Mouse (Mus musculus) liver, embryonic 14.5 days (tissue): ENCODE data around the gene Ccs. TPM values are rescaled to one million over a fixed set of nuclear protein-coding genes. Genes with fewer than 3 reads are reported as not detected.
A peak's percentile ranks its signal among the peaks of the same experiment; 100 is the strongest.
"Not testable (repeated sequence)": the region's sequence is repeated elsewhere in the genome, so short reads cannot be mapped to it uniquely, and the experiment has no call there.

Experiments used
- ATAC-seq: fragments of 200-750 bp; cut with Nextera tagmentation; 2 replicates; pipeline ENCODE4 v1.8.0; 2017; ENCODE audit warnings: moderate number of reproducible peaks, mild to moderate bottlenecking, moderate library complexity; ENCODE audit not compliant: insufficient read depth
- DNase-seq, 3 experiments: peaks; one replicate each; pipeline ENCODE4 v3.0.0-alpha.2; 2012 to 2013; ENCODE audit warnings: low read depth in 3 of 3, low spot score in 3 of 3
- H3K27ac ChIP-seq: fragments of 300-500 bp; sonication (generic); 2 replicates; pipeline ENCODE4 v1.5.1; 2014; ENCODE audit warnings: moderate library complexity, mild to moderate bottlenecking, control low read depth, inconsistent platforms
- H3K27me3 ChIP-seq: fragments of 300-500 bp; sonication (generic); 2 replicates; pipeline ENCODE4 v1.6.1; 2014; ENCODE audit warnings: mild to moderate bottlenecking, low read length, moderate library complexity; ENCODE audit not compliant: control insufficient read depth, insufficient read depth
- H3K36me3 ChIP-seq: fragments of 300-500 bp; sonication (generic); replicated peaks from 2 replicates; pipeline ENCODE4 v1.6.1; 2014; ENCODE audit warnings: low read depth; ENCODE audit not compliant: control insufficient read depth, insufficient read depth
- H3K4me1 ChIP-seq, 2 experiments: fragments of 200-500 bp in 1 of 2; fragments of 300-500 bp in 1 of 2; sonication (generic) in 1 of 2; replicated peaks; 2 replicates each; pipeline ENCODE4 v1.6.1; 2012 to 2014; ENCODE audit warnings: antibody characterized with exemption in 1 of 2, inconsistent platforms in 1 of 2, low read length in 1 of 2; ENCODE audit not compliant: control insufficient read depth in 2 of 2, insufficient read depth in 2 of 2
- H3K4me2 ChIP-seq: fragments of 300-500 bp; sonication (generic); 2 replicates; pipeline ENCODE4 v1.6.1; 2014; ENCODE audit warnings: low read depth, mild to moderate bottlenecking, control low read depth, moderate library complexity
- H3K4me3 ChIP-seq, 2 experiments: fragments of 200-500 bp in 1 of 2; fragments of 300-500 bp in 1 of 2; sonication (generic) in 1 of 2; 2 replicates each; pipeline ENCODE4 v1.5.1; 2012 to 2014; ENCODE audit warnings: low read depth in 2 of 2, low read length in 2 of 2, mild to moderate bottlenecking in 2 of 2, control low read depth in 1 of 2, inconsistent platforms in 1 of 2, moderate library complexity in 1 of 2; ENCODE audit not compliant: insufficient read depth in 1 of 2
- H3K9ac ChIP-seq: fragments of 300-500 bp; sonication (generic); replicated peaks from 2 replicates; pipeline ENCODE4 v1.6.1; 2014; ENCODE audit warnings: mild to moderate bottlenecking, control low read depth, moderate library complexity
- H3K9me3 ChIP-seq: fragments of 300-500 bp; sonication (generic); 2 replicates; pipeline ENCODE4 v1.6.1; 2016; ENCODE audit warnings: low read length, mixed read lengths; ENCODE audit not compliant: control insufficient read depth
- CTCF ChIP-seq: IDR thresholded peaks from 2 replicates; pipeline ENCODE4 v1.5.1; 2016; ENCODE audit warnings: antibody characterized with exemption, low read depth, control low read depth
- EP300 ChIP-seq: IDR thresholded peaks from 2 replicates; pipeline ENCODE4 v1.6.1; 2016; ENCODE audit warnings: antibody characterized with exemption, low read depth
- WGBS: fragments of 180-500 bp; shearing (Covaris S2); extraction: QIAGEN DNeasy Blood & Tissue Kit; methylation state at CpG from one replicate; pipeline ENCODE4 v1.1.7; 2014; ENCODE audit not compliant: insufficient replicate concordance; 5-methylcytosine and 5-hydroxymethylcytosine counted together
- polyA plus RNA-seq, 2 experiments: library from polyadenylated mRNA; depleted of rRNA in 1 of 2; stranded (reverse) in 1 of 2; unstranded in 1 of 2; fragments of >200 nt; fragmentation: Nextera tagmentation in 1 of 2; extraction: Ambion mirVana in 1 of 2; gene quantifications; 2 replicates each; pipeline versions ENCODE4 v1.2.1 to v1.2.3; 2012 to 2014

Ccs gene
- polyA plus RNA-seq, 2 experiments: 35.4 to 38.1 TPM

DNA sequence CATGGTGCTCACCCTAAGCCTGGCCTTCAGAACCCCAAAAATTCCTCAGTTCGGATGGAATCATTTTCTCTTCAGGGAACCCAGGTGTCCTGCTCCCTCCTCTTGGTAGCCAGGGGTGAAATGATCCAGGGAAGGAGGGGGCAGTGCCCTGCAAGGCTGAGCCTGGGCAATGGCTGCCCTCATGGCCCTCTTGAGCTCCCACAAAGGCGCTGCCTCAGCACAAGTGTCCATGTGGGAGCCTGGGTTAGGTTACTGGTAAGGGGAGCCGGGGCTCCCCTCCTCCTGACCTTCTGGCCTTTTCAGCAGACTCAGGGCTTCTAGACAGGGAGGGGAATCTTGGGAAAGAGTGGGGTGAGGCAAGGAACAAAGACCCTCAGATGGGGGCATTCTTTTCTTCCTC lies 37.6 kb upstream of the Ccs start:
- no peak overlapping the region for H3K9ac ChIP-seq
- no peak overlapping the region for H3K27ac ChIP-seq
- TF ChIP-seq CTCF: no peak
- no peak for TF ChIP-seq EP300
- no peak overlapping the region for H3K4me3 ChIP-seq
- H3K4me2 ChIP-seq: no peak overlapping the region
- 70% methylated on average over 3 of the region's 3 CpGs for WGBS
- H3K36me3 ChIP-seq: no peaks in the 10 kb centered on the region; the same call in 1 of the 2 replicates
- ATAC-seq (no peak), DNase-seq (no peak)
- H3K27me3 ChIP-seq: no peaks in the 10 kb centered on the region
- H3K4me1 ChIP-seq: peaks cover 16 to 20% of the 10 kb centered on the region in 2 experiments
- no peaks in the 10 kb centered on the region for H3K9me3 ChIP-seq

DNA sequence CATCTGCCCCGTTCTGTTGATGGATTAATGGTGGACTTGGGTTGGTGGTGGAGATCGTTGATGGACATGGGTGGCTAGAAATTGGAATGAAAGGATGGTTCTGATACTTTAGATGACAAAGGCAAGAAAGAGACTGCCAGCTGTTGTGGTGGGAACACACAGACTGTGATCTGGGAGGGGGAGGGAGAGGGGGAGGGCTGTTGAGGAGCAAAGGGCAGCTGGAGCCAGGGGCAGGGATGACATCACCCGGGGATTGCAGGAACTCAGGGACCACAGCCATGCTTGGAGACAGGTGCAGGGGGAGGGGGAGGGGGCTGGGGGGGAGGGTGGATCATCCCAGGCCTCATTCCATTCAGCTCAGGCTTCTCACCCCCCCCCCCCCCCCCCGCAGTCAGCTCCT lies 37.1 kb upstream of the Ccs start:
- DNase-seq: no peak
- H3K4me3 ChIP-seq: no peak overlapping the region
- no peak overlapping the region for H3K4me2 ChIP-seq
- ATAC-seq: no peak
- H3K27me3 ChIP-seq: no peaks in the 10 kb centered on the region
- H3K4me1 ChIP-seq: peaks cover 16 to 20% of the 10 kb centered on the region in 2 experiments
- no peak overlapping the region for H3K9ac ChIP-seq
- TF ChIP-seq CTCF (no peak), EP300 (no peak)
- H3K27ac ChIP-seq: no peak overlapping the region
- 56% methylated on average over 4 of the region's 4 CpGs for WGBS
- H3K36me3 ChIP-seq: no peaks in the 10 kb centered on the region
- H3K9me3 ChIP-seq: no peaks in the 10 kb centered on the region

- 58% methylated on average over 1 of the region's 1 CpGs for WGBS
- H3K27me3 ChIP-seq: not testable (repeated sequence)
Observed at GRCm38 (mm10) chr19:4874613-4875012, 35.5 kb upstream of the Ccs start.

GRCm38 (mm10) chr19:4865147-4865546 lies 26.0 kb upstream of the Ccs start:
- DNase-seq: no peak
- no peaks in the 10 kb centered on the region for H3K36me3 ChIP-seq
- TF ChIP-seq CTCF: no peak
- H3K4me2 ChIP-seq: 0 out of 2 replicates have a peak overlapping the region, but pooled peaks have one; percentile 2
- H3K27me3 ChIP-seq: peaks cover 36% of the 10 kb centered on the region
- ATAC-seq: no peak
- no peak overlapping the region for H3K9ac ChIP-seq
- WGBS: 5% methylated on average over 17 of the region's 17 CpGs
- no peak overlapping the region for H3K4me3 ChIP-seq
- H3K9me3 ChIP-seq: no peaks in the 10 kb centered on the region
- no peak overlapping the region for H3K27ac ChIP-seq
- H3K4me1 ChIP-seq: peaks cover 4 to 7% of the 10 kb centered on the region in 2 experiments

More at GRCm38 (mm10) chr19:4874613-4875012, 35.5 kb upstream of the Ccs start:
- H3K4me3 ChIP-seq, H3K36me3 ChIP-seq, H3K27ac ChIP-seq, H3K9ac ChIP-seq, DNase-seq, H3K4me2 ChIP-seq, ATAC-seq, H3K9me3 ChIP-seq: not testable (repeated sequence)
- H3K4me1 ChIP-seq: peaks cover 14 to 16% of the 10 kb centered on the region in 2 experiments

- peaks cover 36% of the 10 kb centered on the region for H3K27me3 ChIP-seq
- no peaks in the 10 kb centered on the region for H3K9me3 ChIP-seq
- TF ChIP-seq EP300 (no peak), CTCF (no peak)
- H3K36me3 ChIP-seq: no peaks in the 10 kb centered on the region
- H3K27ac ChIP-seq: no peak overlapping the region
- DNase-seq (no peak), ATAC-seq (no peak)
- no peak overlapping the region for H3K9ac ChIP-seq
- H3K4me2 ChIP-seq: no peak overlapping the region
- H3K4me3 ChIP-seq: no peak overlapping the region
- peaks cover 20% of the 10 kb centered on the region in 2 experiments for H3K4me1 ChIP-seq
- 68% methylated on average over 6 of the region's 6 CpGs for WGBS
Observed at GRCm38 (mm10) chr19:4863048-4863447, 23.9 kb upstream of the Ccs start.
